Mouse (Mus musculus) stomach, embryonic 16.5 days (tissue): Measurements from ENCODE around the gene Rab11fip3. TPM values are rescaled to one million over a fixed set of nuclear protein-coding genes. Genes with fewer than 3 reads are reported as not detected.
"Not testable (repeated sequence)": the region's sequence is repeated elsewhere in the genome, so short reads cannot be mapped to it uniquely, and the experiment has no call there.

Source experiments
- ATAC-seq: fragments of 200-750 bp; cut with Nextera tagmentation; 2 replicates; pipeline ENCODE4 v1.8.0; 2017; ENCODE audit warnings: moderate number of reproducible peaks, moderate TSS enrichment; ENCODE audit not compliant: insufficient read depth, low FRiP score
- H3K27ac ChIP-seq: fragments of 300-500 bp; sonication (generic); 2 replicates; pipeline ENCODE4 v1.5.1; 2014; ENCODE audit warnings: low read length
- H3K27me3 ChIP-seq: fragments of 300-500 bp; sonication (generic); 2 replicates; pipeline ENCODE4 v1.6.1; 2014; ENCODE audit warnings: low read length, control low read depth, mixed read lengths; ENCODE audit not compliant: control insufficient read depth, insufficient read depth
- H3K36me3 ChIP-seq: fragments of 300-500 bp; sonication (generic); 2 replicates; pipeline ENCODE4 v1.6.1; 2014; ENCODE audit warnings: low read length; ENCODE audit not compliant: control insufficient read depth, insufficient read depth
- H3K4me1 ChIP-seq: fragments of 300-500 bp; sonication (generic); 2 replicates; pipeline ENCODE4 v1.6.1; 2014; ENCODE audit warnings: low read length, control low read depth, mixed read lengths; ENCODE audit not compliant: control insufficient read depth, insufficient read depth
- H3K4me2 ChIP-seq: fragments of 300-500 bp; sonication (generic); 2 replicates; pipeline ENCODE4 v1.6.1; 2014; ENCODE audit warnings: low read depth, low read length, mixed read lengths
- H3K4me3 ChIP-seq: fragments of 300-500 bp; sonication (generic); replicated peaks from 2 replicates; pipeline ENCODE4 v1.5.1; 2014; ENCODE audit warnings: mild to moderate bottlenecking, low read length
- H3K9ac ChIP-seq: fragments of 300-500 bp; sonication (generic); 2 replicates; pipeline ENCODE4 v1.6.1; 2014; ENCODE audit warnings: low read length
- H3K9me3 ChIP-seq: fragments of 300-500 bp; sonication (generic); replicated peaks from 2 replicates; pipeline ENCODE4 v1.6.1; 2016; ENCODE audit warnings: low read length, control low read depth; ENCODE audit not compliant: control insufficient read depth
- WGBS: fragments of 180-500 bp; shearing (Covaris S2); extraction: QIAGEN DNeasy Blood & Tissue Kit; methylation state at CpG from one replicate; pipeline ENCODE4 v1.1.7; 2014; 5-methylcytosine and 5-hydroxymethylcytosine counted together
- polyA plus RNA-seq: library from polyadenylated mRNA; unstranded; fragments of >200 nt; fragmentation: Nextera tagmentation; extraction: Ambion mirVana; gene quantifications from 2 replicates; pipeline ENCODE4 v1.2.1, GENCODE M21; 2015

Rab11fip3 gene
- polyA plus RNA-seq, 1 experiment from 2014 or later = 6.9 TPM

- no peak overlapping the region for H3K9ac ChIP-seq
- no peak overlapping the region for H3K27ac ChIP-seq
- 25% methylated on average over 4 of the region's 4 CpGs for WGBS
- no peak overlapping the region for H3K4me2 ChIP-seq
- peaks cover 54% of the 10 kb centered on the region for H3K27me3 ChIP-seq
- H3K4me1 ChIP-seq = peaks cover 10% of the 10 kb centered on the region; the same call in 1 of the 2 replicates
- no peaks in the 10 kb centered on the region for H3K9me3 ChIP-seq
- H3K4me3 ChIP-seq = no peak overlapping the region
- ATAC-seq = no peak
- H3K36me3 ChIP-seq = no peaks in the 10 kb centered on the region
Observed at GRCm38 (mm10) chr17:26111722-26112121, 42.4 kb upstream of the Rab11fip3 start.

DNA sequence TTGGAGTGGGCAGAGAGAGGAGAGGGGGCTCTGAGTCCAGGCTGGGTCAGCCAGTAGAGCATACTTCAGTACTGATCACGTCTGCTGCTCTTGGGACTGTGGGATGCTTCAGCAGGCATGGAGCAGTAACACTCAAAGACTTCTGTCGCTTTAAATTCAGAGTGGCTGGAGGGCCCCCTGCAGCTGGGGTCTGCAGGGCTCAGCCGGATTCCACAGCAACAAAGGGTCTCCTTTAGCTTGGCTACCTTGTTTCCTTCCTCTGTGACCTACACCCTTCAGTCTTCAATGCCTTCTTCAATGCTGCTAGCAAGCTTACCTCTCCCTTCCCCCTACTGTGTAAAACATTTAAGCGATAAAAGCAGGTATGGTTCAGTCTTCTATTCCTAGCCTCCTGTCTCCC is 41.7 kb upstream of the Rab11fip3 start:
- ATAC-seq = no peak
- Histone ChIP-seq H3K27ac (no peak overlapping the region), H3K4me1 (peaks cover 10% of the 10 kb centered on the region; the same call in 1 of the 2 replicates), H3K4me3 (no peak overlapping the region), H3K4me2 (no peak overlapping the region), H3K36me3 (no peaks in the 10 kb centered on the region), H3K27me3 (peaks cover 49% of the 10 kb centered on the region), H3K9me3 (no peaks in the 10 kb centered on the region), H3K9ac (no peak overlapping the region)
- 14% methylated on average over 4 of the region's 4 CpGs for WGBS

DNA sequence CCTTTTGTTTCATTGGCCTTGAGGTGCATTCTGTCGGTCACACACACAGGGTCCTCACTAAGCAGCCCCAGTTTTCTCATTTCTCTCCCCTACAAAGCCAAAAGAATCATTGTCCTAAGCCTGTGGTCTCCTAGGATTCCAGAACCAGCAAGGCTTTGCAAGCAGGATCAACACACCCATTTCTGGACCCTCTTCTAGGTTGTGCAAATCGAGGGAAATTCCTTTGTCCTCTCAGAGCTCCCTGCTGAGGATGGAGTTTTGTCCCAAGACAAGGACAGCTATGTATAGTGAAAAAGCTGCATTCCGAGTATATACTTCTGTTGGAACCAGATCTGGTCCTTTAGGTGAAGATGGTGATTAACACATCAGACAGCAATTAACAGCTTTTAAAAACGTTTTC is 40.8 kb upstream of the Rab11fip3 start:
- WGBS = 34% methylated on average over 4 of the region's 4 CpGs
- Histone ChIP-seq H3K4me1 (peaks cover 10% of the 10 kb centered on the region; the same call in 1 of the 2 replicates), H3K4me2 (no peak overlapping the region), H3K9ac (no peak overlapping the region), H3K27me3 (peaks cover 41% of the 10 kb centered on the region), H3K9me3 (no peaks in the 10 kb centered on the region), H3K36me3 (no peaks in the 10 kb centered on the region), H3K4me3 (no peak overlapping the region), H3K27ac (no peak overlapping the region)
- no peak for ATAC-seq

GRCm38 (mm10) chr17:26105619-26106018 is 36.3 kb upstream of the Rab11fip3 start:
- Histone ChIP-seq H3K9ac (no peak overlapping the region), H3K27me3 (peaks cover 2% of the 10 kb centered on the region), H3K27ac (no peak overlapping the region), H3K4me1 (no peaks in the 10 kb centered on the region), H3K4me3 (no peak overlapping the region), H3K4me2 (no peak overlapping the region), H3K9me3 (no peaks in the 10 kb centered on the region), H3K36me3 (no peaks in the 10 kb centered on the region)
- ATAC-seq = no peak
- 59% methylated on average over 4 of the region's 4 CpGs for WGBS

GRCm38 (mm10) chr17:26101478-26101877 is 32.1 kb upstream of the Rab11fip3 start:
- ATAC-seq = 0 out of 2 replicates have a peak, but pooled peaks have one; percentile 64
- Histone ChIP-seq H3K36me3 (no peaks in the 10 kb centered on the region), H3K4me2 (no peak overlapping the region), H3K9me3 (no peaks in the 10 kb centered on the region), H3K27me3 (no peaks in the 10 kb centered on the region), H3K9ac (no peak overlapping the region), H3K27ac (no peak overlapping the region), H3K4me1 (no peaks in the 10 kb centered on the region), H3K4me3 (no peak overlapping the region)
- 46% methylated on average over 4 of the region's 4 CpGs for WGBS

GRCm38 (mm10) chr17:26100166-26100565 is 30.8 kb upstream of the Rab11fip3 start:
- Histone ChIP-seq H3K27me3 (no peaks in the 10 kb centered on the region), H3K9ac (no peak overlapping the region), H3K4me3 (no peak overlapping the region), H3K4me1 (no peaks in the 10 kb centered on the region), H3K36me3 (no peaks in the 10 kb centered on the region), H3K9me3 (no peaks in the 10 kb centered on the region), H3K27ac (no peak overlapping the region), H3K4me2 (no peak overlapping the region)
- WGBS = 44% methylated on average over 2 of the region's 2 CpGs
- no peak for ATAC-seq

DNA sequence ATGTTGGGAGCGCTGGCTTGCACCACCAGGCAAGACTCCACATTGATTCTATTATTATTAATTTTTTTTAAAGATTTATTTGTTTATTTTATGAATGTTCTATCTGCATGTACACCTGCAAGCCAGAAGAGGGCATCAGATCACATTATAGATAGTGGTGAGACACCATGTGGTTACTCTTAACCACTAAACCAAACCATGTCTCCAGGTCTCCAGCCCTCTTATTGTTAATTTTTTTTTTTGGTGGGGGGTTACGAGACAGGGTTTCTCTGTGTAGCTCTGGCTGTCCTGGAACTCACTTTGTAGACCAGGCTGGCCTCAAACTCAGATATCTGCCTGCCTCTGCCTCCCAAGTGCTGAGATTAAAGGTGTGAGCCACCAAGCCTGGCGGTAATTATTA is 30.0 kb upstream of the Rab11fip3 start:
- not testable (repeated sequence) for H3K9me3 ChIP-seq, H3K36me3 ChIP-seq, ATAC-seq, H3K4me1 ChIP-seq, H3K4me2 ChIP-seq, H3K4me3 ChIP-seq, H3K27ac ChIP-seq, H3K27me3 ChIP-seq, H3K9ac ChIP-seq
- WGBS = 62% methylated on average over 3 of the region's 3 CpGs

DNA sequence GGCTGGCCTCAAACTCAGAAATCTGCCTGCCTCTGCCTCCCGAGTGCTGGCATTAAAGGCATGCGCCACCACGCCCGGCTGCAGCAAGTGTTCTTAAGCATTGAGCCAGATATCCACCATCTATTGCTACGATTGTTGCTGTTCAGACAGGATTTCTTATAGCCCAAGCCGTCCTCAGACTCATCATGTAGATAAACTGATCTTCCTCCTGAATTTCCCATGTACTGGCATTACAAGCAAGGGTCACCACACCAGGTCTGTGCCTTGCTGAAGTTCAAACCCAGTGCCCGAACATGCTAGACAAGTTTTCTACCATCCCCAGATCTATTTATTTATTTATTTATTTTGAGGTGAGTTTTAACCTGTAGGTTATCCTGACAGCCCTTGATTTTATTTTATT is 29.1 kb upstream of the Rab11fip3 start:
- H3K36me3 ChIP-seq = no peaks in the 10 kb centered on the region
- WGBS = 88% methylated on average over 7 of the region's 7 CpGs
- no peak overlapping the region for H3K4me2 ChIP-seq
- peaks cover 7% of the 10 kb centered on the region; the same call in 1 of the 2 replicates for H3K4me1 ChIP-seq
- no peaks in the 10 kb centered on the region for H3K9me3 ChIP-seq
- no peaks in the 10 kb centered on the region for H3K27me3 ChIP-seq
- no peak overlapping the region for H3K9ac ChIP-seq
- ATAC-seq = no peak
- H3K4me3 ChIP-seq = no peak overlapping the region
- no peak overlapping the region for H3K27ac ChIP-seq

DNA sequence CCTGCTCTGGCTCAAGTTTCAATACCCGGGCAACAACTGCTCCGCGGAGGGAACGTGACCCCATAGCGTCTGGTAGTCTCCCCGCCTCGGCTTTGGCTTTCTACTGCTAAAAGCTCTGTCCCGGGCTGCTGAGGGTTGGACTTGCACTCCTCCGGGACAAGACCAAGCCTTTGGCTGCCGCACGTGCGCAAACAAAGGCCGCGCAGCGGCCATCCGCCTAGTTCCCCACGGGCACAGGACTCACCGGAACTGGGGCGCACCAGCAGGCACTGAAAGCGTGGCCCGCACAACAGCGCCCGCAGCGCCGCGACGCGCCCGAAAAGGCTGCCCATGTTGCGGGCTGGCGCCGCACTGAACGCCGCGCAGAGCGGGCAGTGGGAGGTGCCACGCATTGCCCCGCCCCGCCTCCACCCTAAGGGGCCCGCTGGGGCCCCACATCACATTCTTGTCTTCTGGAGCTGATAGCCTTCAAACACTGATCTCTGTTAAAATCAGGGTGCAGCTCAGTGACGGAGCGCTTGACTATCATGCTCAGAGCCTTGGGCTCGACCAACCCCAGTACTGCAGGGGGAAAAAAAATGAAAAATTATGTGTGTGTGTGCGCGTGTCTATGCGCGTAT is 25.9 kb upstream of the Rab11fip3 start, which contains the start of gene Nme4:
Gene Nme4 (minus strand): TSS at position 482 of the 620 bp plus-strand sequence.
- H3K4me3 ChIP-seq = peak within 1 kb of the TSS; percentile 76
- ATAC-seq = peak; percentile 85

More for the DNA sequence above, 25.9 kb upstream of the Rab11fip3 start, which contains the start of gene Nme4:
- Histone ChIP-seq H3K27ac (peak within 1 kb of the TSS; percentile 72), H3K27me3 (no peaks in the 10 kb centered on the region), H3K9ac (peak within 1 kb of the TSS; percentile 90), H3K9me3 (no peaks in the 10 kb centered on the region), H3K36me3 (peaks cover 4% of the 10 kb centered on the region; the same call in 1 of the 2 replicates), H3K4me2 (peak within 1 kb of the TSS; percentile 83), H3K4me1 (peaks cover 7% of the 10 kb centered on the region; the same call in 1 of the 2 replicates)
- WGBS = 1% methylated on average over 47 of the region's 47 CpGs
